Mouse (Mus musculus) brain, embryonic 14.5 days (tissue): ENCODE results near the gene Gngt1.

Source experiments
- CTCF ChIP-seq: fragments of 200-500 bp; IDR thresholded peaks from 2 replicates; pipeline ENCODE4 v1.5.1; 2012; ENCODE audit warnings: inconsistent platforms, mild to moderate bottlenecking, moderate library complexity, borderline replicate concordance; ENCODE audit not compliant: insufficient read depth, insufficient read length; ENCODE audit errors: extremely low read depth
- POLR2A ChIP-seq: fragments of 200-500 bp; IDR thresholded peaks from 2 replicates; pipeline ENCODE4 v1.6.1; 2012; ENCODE audit warnings: mild to moderate bottlenecking, inconsistent platforms, borderline replicate concordance; ENCODE audit not compliant: poor library complexity, insufficient read depth, insufficient read length, severe bottlenecking; ENCODE audit errors: extremely low read depth

DNA sequence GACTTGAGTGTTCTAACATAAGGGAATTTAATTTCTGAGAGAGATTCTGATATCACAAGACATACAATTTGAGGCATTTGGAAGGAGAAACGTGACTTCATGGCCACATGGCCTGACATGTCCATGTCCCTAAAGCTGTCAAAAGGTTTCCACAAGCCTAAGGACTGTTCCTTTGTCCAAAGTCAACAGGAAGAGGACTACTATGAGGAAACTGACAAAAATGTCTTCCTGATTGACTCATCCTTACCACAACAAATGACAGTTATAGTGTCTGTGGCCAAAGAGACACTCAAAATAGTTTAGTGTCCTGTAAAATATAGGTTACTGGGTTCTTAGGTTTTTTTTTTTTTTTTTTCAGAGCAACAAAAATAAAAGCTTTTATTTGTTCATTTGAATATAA is 19.9 kb upstream of the Gngt1 start:
- no peak for TF ChIP-seq POLR2A
- TF ChIP-seq CTCF: no peak
